Mouse (Mus musculus): ENCODE measurements around the gene Mpdu1.

- TF ChIP-seq CTCF (conservative IDR thresholded peaks at IDR 0.05; ENCODE audit: insufficient read depth, insufficient read length, low read depth, low read length), result no peak
- TF ChIP-seq POLR2A (IDR thresholded peaks at IDR 0.05; ENCODE audit: low read depth, low read length), result no peak
Observed at GRCm38 (mm10) chr11:69692863-69693262, 30.4 kb upstream of the Mpdu1 start.
